Mouse (Mus musculus) heart, postnatal 0 days (tissue): Measurements from ENCODE around the gene Cfap52. TPM values are rescaled to one million over a fixed set of nuclear protein-coding genes. Genes with fewer than 3 reads are reported as not detected.

Experiments used
- ATAC-seq: fragments of 200-750 bp; cut with Nextera tagmentation; 2 replicates; pipeline ENCODE4 v1.8.0; 2017; ENCODE audit warnings: low read depth, moderate number of reproducible peaks, moderate library complexity; ENCODE audit not compliant: insufficient read depth
- DNase-seq: peaks from one replicate; pipeline ENCODE4 v3.0.0-alpha.2; 2016; ENCODE audit warnings: low spot score
- H3K27ac ChIP-seq: fragments of 300-500 bp; sonication (generic); 2 replicates; pipeline ENCODE4 v1.5.1; 2014; ENCODE audit warnings: low read depth, mild to moderate bottlenecking
- H3K27me3 ChIP-seq: fragments of 300-500 bp; sonication (generic); 2 replicates; pipeline ENCODE4 v1.6.1; 2014; ENCODE audit warnings: low read length, mixed read lengths; ENCODE audit not compliant: control insufficient read depth, insufficient read depth
- H3K36me3 ChIP-seq: fragments of 300-500 bp; sonication (generic); replicated peaks from 2 replicates; pipeline ENCODE4 v1.6.1; 2014; ENCODE audit warnings: low read length, mixed read lengths; ENCODE audit not compliant: control insufficient read depth, insufficient read depth
- H3K4me1 ChIP-seq: fragments of 300-500 bp; sonication (generic); 2 replicates; pipeline ENCODE4 v1.6.1; 2014; ENCODE audit warnings: antibody characterized with exemption; ENCODE audit not compliant: control insufficient read depth, insufficient read depth
- H3K4me2 ChIP-seq: fragments of 300-500 bp; sonication (generic); 2 replicates; pipeline ENCODE4 v1.6.1; 2014; ENCODE audit warnings: low read depth, mild to moderate bottlenecking, low read length, moderate library complexity
- H3K4me3 ChIP-seq: fragments of 300-500 bp; sonication (generic); 2 replicates; pipeline ENCODE4 v1.5.1; 2014; ENCODE audit warnings: low read depth, low read length
- H3K9ac ChIP-seq: fragments of 300-500 bp; sonication (generic); replicated peaks from 2 replicates; pipeline ENCODE4 v1.6.1; 2014; ENCODE audit warnings: low read depth, low read length, mixed read lengths
- H3K9me3 ChIP-seq: fragments of 300-500 bp; sonication (generic); replicated peaks from 2 replicates; pipeline ENCODE4 v1.6.1; 2016; ENCODE audit warnings: low read length; ENCODE audit not compliant: control insufficient read depth
- CTCF ChIP-seq: IDR thresholded peaks from 2 replicates; pipeline ENCODE4 v1.5.1; 2016; ENCODE audit warnings: antibody characterized with exemption, control low read depth, low read depth
- EP300 ChIP-seq: IDR thresholded peaks from 2 replicates; pipeline ENCODE4 v1.6.1; 2016; ENCODE audit warnings: antibody characterized with exemption, low read depth
- WGBS: fragments of 180-500 bp; shearing (Covaris S2); extraction: QIAGEN DNeasy Blood & Tissue Kit; methylation state at CpG from one replicate; pipeline ENCODE4 v1.1.7; 2014; 5-methylcytosine and 5-hydroxymethylcytosine counted together
- polyA plus RNA-seq: library from polyadenylated mRNA; unstranded; fragments of >200 nt; fragmentation: Nextera tagmentation; extraction: Ambion mirVana; gene quantifications from 2 replicates; pipeline ENCODE4 v1.2.1, GENCODE M21; 2015
- total RNA-seq: library from RNA; depleted of rRNA; stranded (reverse); fragments of >200 nt; gene quantifications from 2 replicates; pipeline ENCODE4 v1.2.3, GENCODE M21; 2014; ENCODE audit warnings: low replicate concordance

The Cfap52 gene
- total and polyA plus RNA-seq, 2 experiments from 2014 or later, result 0.12 TPM; not detected in 1

DNA sequence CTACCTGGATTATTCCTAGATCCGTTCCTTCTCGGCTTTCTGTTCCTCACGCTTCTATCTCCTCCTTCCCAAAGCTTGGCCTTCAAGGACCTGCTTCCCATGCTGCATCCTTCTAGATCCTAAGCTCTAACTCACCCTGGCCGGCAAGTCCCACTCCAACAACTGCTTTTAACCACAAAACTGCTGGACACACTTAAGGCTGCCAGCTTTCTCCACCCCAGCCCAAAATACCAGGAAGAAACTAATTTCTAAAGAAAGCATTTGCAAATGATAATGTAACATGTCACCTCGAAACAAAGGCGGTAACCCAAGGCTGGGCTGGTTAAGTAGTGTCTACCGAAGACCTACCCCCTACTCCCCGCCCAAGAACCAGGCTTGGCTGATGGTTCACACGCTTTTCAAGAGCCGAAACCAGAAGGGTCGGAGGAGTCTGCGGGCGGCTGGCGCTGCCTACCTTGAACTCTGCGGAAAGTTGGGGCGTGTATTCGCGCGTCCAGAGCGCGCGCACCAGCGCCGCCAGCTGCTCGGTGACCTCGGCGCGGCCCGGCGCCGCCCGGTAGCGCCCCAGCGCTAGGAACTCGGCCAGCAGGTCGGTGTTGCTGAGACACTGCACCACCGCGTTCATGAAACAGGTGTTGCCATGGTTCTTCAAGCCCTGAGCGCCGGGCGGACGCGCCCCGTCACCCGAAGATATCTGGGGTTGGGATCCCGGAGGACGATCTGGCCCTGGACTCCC, 44.2 kb downstream of the Cfap52 start:
- 5% methylated on average over 47 of the region's 47 CpGs for WGBS
- Histone ChIP-seq H3K27ac (peak overlapping the region; percentile 83), H3K4me2 (peak overlapping the region; percentile 94), H3K36me3 (no peaks in the 10 kb centered on the region), H3K27me3 (no peaks in the 10 kb centered on the region), H3K9me3 (no peaks in the 10 kb centered on the region), H3K4me1 (0 out of 2 replicates have a peak, but pooled peaks cover 3% of the 10 kb centered on the region), H3K9ac (peak overlapping the region; percentile 66), H3K4me3 (peak overlapping the region; percentile 71)
- peak; percentile 34 for DNase-seq
- no peak for TF ChIP-seq EP300
- TF ChIP-seq CTCF, result no peak
- ATAC-seq, result peak; percentile 70; the same call in 1 of the 2 replicates

DNA sequence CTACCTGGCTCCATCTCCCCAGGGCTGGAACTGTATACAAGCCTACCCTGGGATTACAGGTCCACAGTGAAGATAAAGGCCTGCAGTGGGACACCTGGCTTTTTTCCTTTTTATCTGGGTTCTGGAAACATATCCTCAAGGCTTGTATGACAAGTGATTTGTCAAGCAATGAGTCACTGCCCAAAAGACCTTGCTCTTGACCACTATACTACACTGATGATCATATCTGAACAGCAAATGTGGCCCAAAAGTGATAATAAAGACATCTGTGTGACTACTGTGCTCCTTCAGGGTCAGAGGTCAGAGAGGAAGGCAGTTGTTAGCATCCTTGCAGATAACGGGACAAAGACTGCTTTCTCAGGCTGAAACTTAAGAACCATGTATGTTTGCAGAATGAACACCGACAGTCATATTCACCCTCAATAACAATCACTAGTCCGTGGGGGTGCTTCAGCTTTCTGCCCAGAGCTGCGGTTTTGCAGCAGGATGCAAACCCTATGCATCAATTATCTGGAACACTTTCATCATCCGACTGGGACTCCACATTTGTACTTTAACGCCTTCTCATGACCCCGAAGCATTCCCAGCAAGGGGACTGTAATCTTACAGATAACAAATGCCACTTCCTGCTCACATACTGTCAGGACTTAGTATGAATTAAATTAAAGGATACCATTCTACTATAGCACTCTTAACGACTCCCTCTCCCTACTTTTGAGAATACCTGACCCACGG, 45.1 kb downstream of the Cfap52 start:
- Histone ChIP-seq H3K4me3 (peak overlapping the region; percentile 71), H3K9ac (no peak overlapping the region), H3K36me3 (no peaks in the 10 kb centered on the region), H3K27ac (0 out of 2 replicates have a peak overlapping the region, but pooled peaks have one; percentile 83), H3K9me3 (no peaks in the 10 kb centered on the region), H3K4me1 (0 out of 2 replicates have a peak, but pooled peaks cover 3% of the 10 kb centered on the region), H3K4me2 (peak overlapping the region; percentile 94), H3K27me3 (no peaks in the 10 kb centered on the region)
- ATAC-seq, result no peak
- DNase-seq, result no peak
- TF ChIP-seq EP300 (no peak), CTCF (no peak)
- 44% methylated on average over 9 of the region's 9 CpGs for WGBS

DNA sequence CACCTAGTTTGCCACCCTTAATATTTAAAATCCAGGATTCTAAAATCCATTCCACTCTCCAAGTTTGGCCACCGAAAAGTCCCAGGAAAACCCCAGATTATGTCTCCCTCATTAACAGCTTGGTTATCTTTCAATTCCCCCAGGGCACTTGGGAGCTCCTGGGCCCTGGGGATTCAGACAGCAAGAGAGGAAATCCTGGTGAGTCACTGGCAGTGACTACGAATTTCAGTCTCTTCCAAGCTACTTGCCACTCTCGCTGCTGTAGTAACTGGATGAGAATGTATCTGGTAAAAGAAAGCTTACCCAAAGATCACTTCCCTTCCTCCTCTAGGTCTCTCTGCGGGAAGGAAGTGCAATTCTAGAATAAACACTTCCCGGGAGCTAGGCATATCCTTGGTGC, 45.9 kb downstream of the Cfap52 start:
- no peaks in the 10 kb centered on the region for H3K9me3 ChIP-seq
- peak overlapping the region; percentile 94; the same call in 1 of the 2 replicates for H3K4me2 ChIP-seq
- TF ChIP-seq EP300, result no peak
- TF ChIP-seq CTCF, result no peak
- H3K9ac ChIP-seq, result no peak overlapping the region
- H3K27me3 ChIP-seq, result no peaks in the 10 kb centered on the region
- DNase-seq (no peak), ATAC-seq (no peak)
- H3K27ac ChIP-seq, result 0 out of 2 replicates have a peak overlapping the region, but pooled peaks have one; percentile 13
- H3K36me3 ChIP-seq, result no peaks in the 10 kb centered on the region
- H3K4me3 ChIP-seq, result no peak overlapping the region
- H3K4me1 ChIP-seq, result 0 out of 2 replicates have a peak, but pooled peaks cover 3% of the 10 kb centered on the region
- WGBS, result 54% methylated on average over 5 of the region's 5 CpGs

DNA sequence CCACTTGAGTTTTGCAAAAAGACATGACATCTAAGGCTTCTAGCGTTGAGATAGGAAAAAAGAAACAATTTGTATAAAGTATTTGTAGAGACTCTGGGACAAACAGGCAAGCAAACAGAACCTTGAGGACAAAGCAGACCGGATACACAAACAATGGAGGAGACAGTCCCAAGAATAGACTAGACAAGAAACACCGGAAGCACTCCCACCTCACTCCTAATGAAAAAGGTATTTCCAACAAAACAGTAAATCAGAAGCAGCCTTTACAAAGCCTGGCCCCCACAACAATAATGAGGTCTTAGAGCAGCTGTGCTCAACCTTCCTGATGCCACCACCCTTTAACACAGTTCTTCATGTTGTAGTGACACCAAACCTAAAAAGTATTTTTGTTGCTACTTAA, 48.3 kb downstream of the Cfap52 start:
- H3K9me3 ChIP-seq, result no peaks in the 10 kb centered on the region
- TF ChIP-seq CTCF (no peak), EP300 (no peak)
- WGBS, result 72% methylated on average over 3 of the region's 3 CpGs
- H3K4me2 ChIP-seq, result no peak overlapping the region
- H3K36me3 ChIP-seq, result no peaks in the 10 kb centered on the region
- H3K4me1 ChIP-seq, result 0 out of 2 replicates have a peak, but pooled peaks cover 11% of the 10 kb centered on the region
- no peak overlapping the region for H3K9ac ChIP-seq
- no peak overlapping the region for H3K4me3 ChIP-seq
- no peak for ATAC-seq
- peak overlapping the region; percentile 63 for H3K27ac ChIP-seq
- DNase-seq, result no peak
- no peaks in the 10 kb centered on the region for H3K27me3 ChIP-seq

DNA sequence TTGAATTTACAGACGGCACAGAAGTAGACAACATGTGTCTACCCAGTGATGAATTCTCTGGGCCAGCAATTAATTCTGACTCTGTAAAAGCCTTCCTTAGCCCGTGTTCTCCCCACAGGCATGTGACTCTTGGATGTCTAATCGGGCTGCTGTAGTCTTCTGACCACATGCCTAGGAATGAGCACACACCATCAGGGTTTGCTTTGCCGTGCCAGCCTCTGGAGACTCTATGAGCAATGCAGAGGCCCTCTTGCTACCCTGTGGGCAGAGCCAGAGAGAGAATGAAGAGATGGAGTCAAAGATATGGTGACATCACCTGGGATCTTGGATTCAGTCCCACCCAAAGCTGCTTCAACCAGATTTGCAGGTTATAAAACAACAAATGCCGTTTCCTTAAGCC, 54.4 kb downstream of the Cfap52 start:
- Histone ChIP-seq H3K27me3 (no peaks in the 10 kb centered on the region), H3K36me3 (no peaks in the 10 kb centered on the region), H3K27ac (no peak overlapping the region), H3K9ac (no peak overlapping the region), H3K4me2 (no peak overlapping the region), H3K4me3 (no peak overlapping the region), H3K4me1 (0 out of 2 replicates have a peak, but pooled peaks cover 15% of the 10 kb centered on the region), H3K9me3 (no peaks in the 10 kb centered on the region)
- WGBS, result 85% methylated on average over 5 of the region's 5 CpGs
- TF ChIP-seq CTCF, result no peak
- no peak for ATAC-seq
- no peak for DNase-seq
